Mouse (Mus musculus): ENCODE data around the gene Zbed6. TPM values are rescaled to one million over a fixed set of nuclear protein-coding genes. Genes with fewer than 3 reads are reported as not detected.
A peak's percentile ranks its signal among the peaks of the same experiment; 100 is the strongest.

Zbed6 gene
- polyA plus RNA-seq, 1 experiment, result 2.2 TPM

DNA sequence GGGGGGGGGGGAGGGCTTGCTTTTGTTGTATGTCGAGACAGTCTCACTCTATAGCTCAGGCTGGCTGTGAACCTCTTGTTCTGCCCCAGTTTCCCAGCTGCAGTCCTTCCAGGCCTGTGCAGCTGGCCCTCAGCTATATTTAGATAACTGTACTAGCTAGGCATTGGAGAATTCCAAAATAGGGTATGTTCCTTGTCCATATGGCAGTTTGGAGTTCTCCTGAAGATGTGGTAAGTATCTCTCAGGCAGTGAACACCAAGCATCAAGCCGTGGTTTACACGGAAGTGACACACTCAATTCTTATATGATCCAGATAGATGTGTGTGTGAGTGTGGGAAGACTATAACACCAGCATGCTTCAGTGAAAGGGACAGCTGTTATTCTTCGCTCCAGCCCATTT lies 2.7 kb upstream of the Zbed6 start:
- peaks cover 8% of the 10 kb centered on the region; the same call in 1 of the 2 replicates for H3K4me1 ChIP-seq (ENCODE audit: control insufficient read depth, insufficient read depth, low read length)
- TF ChIP-seq POLR2A (IDR thresholded peaks at IDR 0.05; ENCODE audit: low read depth, low read length) (no peak), CTCF (conservative IDR thresholded peaks at IDR 0.05; ENCODE audit: insufficient read depth, insufficient read length, low read depth, low read length) (no peak)
- no peaks in the 10 kb centered on the region for H3K36me3 ChIP-seq (ENCODE audit: control insufficient read depth, insufficient read depth, low read length)
- DNase-seq, result no peak
- H3K27ac ChIP-seq (ENCODE audit: insufficient read depth, low read depth, low read length), result no peak overlapping the region
- WGBS, result 79% methylated on average over 4 of the region's 4 CpGs
- H3K4me3 ChIP-seq (ENCODE audit: insufficient read depth, low read depth, low read length), result no peak overlapping the region
- H3K27me3 ChIP-seq (replicated peaks; ENCODE audit: control insufficient read depth, insufficient read depth, low read length), result no peaks in the 10 kb centered on the region

DNA sequence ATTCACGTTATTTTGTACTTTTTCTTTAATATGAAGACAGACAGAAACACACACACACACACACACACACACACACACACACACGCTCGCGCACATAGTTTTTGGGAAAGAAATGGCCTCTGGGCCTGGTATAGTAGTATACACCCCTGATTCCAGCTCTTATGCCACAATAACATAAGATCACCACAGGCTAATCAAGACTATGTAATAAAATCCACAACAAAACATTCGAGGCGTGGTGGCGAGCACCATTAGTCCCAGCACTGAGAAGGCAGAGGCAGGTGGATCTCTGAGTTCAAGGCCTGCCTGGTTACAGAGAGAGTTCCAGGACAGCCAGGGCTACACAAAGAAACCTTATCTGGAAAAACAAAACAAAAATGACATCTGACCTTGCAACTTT lies 2.3 kb upstream of the Zbed6 start:
- Histone ChIP-seq H3K36me3 (ENCODE audit: control insufficient read depth, insufficient read depth, low read length) (no peaks in the 10 kb centered on the region), H3K27me3 (replicated peaks; ENCODE audit: control insufficient read depth, insufficient read depth, low read length) (no peaks in the 10 kb centered on the region), H3K4me3 (ENCODE audit: insufficient read depth, low read depth, low read length) (no peak overlapping the region), H3K4me1 (ENCODE audit: control insufficient read depth, insufficient read depth, low read length) (peaks cover 9% of the 10 kb centered on the region; the same call in 1 of the 2 replicates), H3K27ac (ENCODE audit: insufficient read depth, low read depth, low read length) (no peak overlapping the region)
- no peak for DNase-seq
- 93% methylated on average over 7 of the region's 7 CpGs for WGBS
- no peak for TF ChIP-seq POLR2A (IDR thresholded peaks at IDR 0.05; ENCODE audit: low read depth, low read length)
- TF ChIP-seq CTCF (conservative IDR thresholded peaks at IDR 0.05; ENCODE audit: insufficient read depth, insufficient read length, low read depth, low read length), result no peak

- WGBS, result 1% methylated on average over 26 of the region's 26 CpGs
- peaks cover 3% of the 10 kb centered on the region; the same call in 1 of the 2 replicates for H3K36me3 ChIP-seq (ENCODE audit: control insufficient read depth, insufficient read depth, low read length)
- DNase-seq, result peak; percentile 98
- no peaks in the 10 kb centered on the region for H3K27me3 ChIP-seq (replicated peaks; ENCODE audit: control insufficient read depth, insufficient read depth, low read length)
- H3K4me3 ChIP-seq (ENCODE audit: insufficient read depth, low read depth, low read length), result peak within 1 kb of the TSS; percentile 91
- H3K27ac ChIP-seq (ENCODE audit: insufficient read depth, low read depth, low read length), result peak within 1 kb of the TSS; percentile 93
- no peak for TF ChIP-seq CTCF (conservative IDR thresholded peaks at IDR 0.05; ENCODE audit: insufficient read depth, insufficient read length, low read depth, low read length)
- TF ChIP-seq POLR2A (IDR thresholded peaks at IDR 0.05; ENCODE audit: low read depth, low read length), result peak; percentile 61
- peaks cover 19% of the 10 kb centered on the region; the same call in 1 of the 2 replicates for H3K4me1 ChIP-seq (ENCODE audit: control insufficient read depth, insufficient read depth, low read length)
These were observed 683 bp upstream of the Zbed6 start, which contains the start of gene Gm38394 for GRCm38 (mm10) chr1:133661203-133661933. Gene Gm38394 (minus strand): TSS chr1:133661318.

DNA sequence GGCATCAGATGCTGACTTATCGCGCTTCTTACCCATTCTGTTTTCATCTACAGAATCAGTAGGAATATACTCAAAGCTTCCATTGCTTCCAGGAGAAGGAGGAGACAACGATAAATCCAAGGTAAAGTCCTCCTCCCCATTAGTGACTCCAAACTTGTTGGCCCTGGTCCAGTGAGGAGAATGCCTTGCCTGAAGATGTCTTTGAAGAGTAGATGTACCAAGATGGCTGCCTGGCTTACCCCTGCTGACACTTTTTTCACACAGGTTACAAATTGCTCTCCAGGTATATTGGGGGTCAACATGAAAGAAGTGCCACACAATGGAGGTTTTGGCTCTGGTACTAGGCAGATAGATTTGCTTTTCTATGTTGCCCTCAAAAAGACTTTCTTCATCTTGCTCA lies 1.8 kb downstream of the Zbed6 start:
- H3K27me3 ChIP-seq (replicated peaks; ENCODE audit: control insufficient read depth, insufficient read depth, low read length), result no peaks in the 10 kb centered on the region
- 73% methylated on average over 3 of the region's 3 CpGs for WGBS
- peak; percentile 14 for DNase-seq
- H3K4me3 ChIP-seq (ENCODE audit: insufficient read depth, low read depth, low read length), result no peak overlapping the region
- TF ChIP-seq CTCF (conservative IDR thresholded peaks at IDR 0.05; ENCODE audit: insufficient read depth, insufficient read length, low read depth, low read length) (no peak), POLR2A (IDR thresholded peaks at IDR 0.05; ENCODE audit: low read depth, low read length) (no peak)
- H3K4me1 ChIP-seq (ENCODE audit: control insufficient read depth, insufficient read depth, low read length), result peaks cover 19% of the 10 kb centered on the region; the same call in 1 of the 2 replicates
- no peak overlapping the region for H3K27ac ChIP-seq (ENCODE audit: insufficient read depth, low read depth, low read length)
- peaks cover 3% of the 10 kb centered on the region; the same call in 1 of the 2 replicates for H3K36me3 ChIP-seq (ENCODE audit: control insufficient read depth, insufficient read depth, low read length)

- Histone ChIP-seq H3K27me3 (replicated peaks; ENCODE audit: control insufficient read depth, insufficient read depth, low read length) (no peaks in the 10 kb centered on the region), H3K4me3 (ENCODE audit: insufficient read depth, low read depth, low read length) (no peak overlapping the region), H3K4me1 (ENCODE audit: control insufficient read depth, insufficient read depth, low read length) (peaks cover 19% of the 10 kb centered on the region; the same call in 1 of the 2 replicates), H3K36me3 (ENCODE audit: control insufficient read depth, insufficient read depth, low read length) (peaks cover 3% of the 10 kb centered on the region; the same call in 1 of the 2 replicates), H3K27ac (ENCODE audit: insufficient read depth, low read depth, low read length) (no peak overlapping the region)
- 48% methylated on average over 5 of the region's 5 CpGs for WGBS
- no peak for DNase-seq
- TF ChIP-seq CTCF (conservative IDR thresholded peaks at IDR 0.05; ENCODE audit: insufficient read depth, insufficient read length, low read depth, low read length) (no peak), POLR2A (IDR thresholded peaks at IDR 0.05; ENCODE audit: low read depth, low read length) (no peak)
These were observed 3.9 kb downstream of the Zbed6 start for GRCm38 (mm10) chr1:133656811-133657210.

GRCm38 (mm10) chr1:133653033-133653432 lies 7.7 kb downstream of the Zbed6 start:
- 96% methylated on average over 1 of the region's 1 CpGs for WGBS
- no peak for DNase-seq
- no peak overlapping the region for H3K27ac ChIP-seq (ENCODE audit: insufficient read depth, low read depth, low read length)
- H3K27me3 ChIP-seq (replicated peaks; ENCODE audit: control insufficient read depth, insufficient read depth, low read length), result no peaks in the 10 kb centered on the region
- TF ChIP-seq CTCF (conservative IDR thresholded peaks at IDR 0.05; ENCODE audit: insufficient read depth, insufficient read length, low read depth, low read length), result no peak
- TF ChIP-seq POLR2A (IDR thresholded peaks at IDR 0.05; ENCODE audit: low read depth, low read length), result no peak
- H3K4me3 ChIP-seq (ENCODE audit: insufficient read depth, low read depth, low read length), result no peak overlapping the region
- peaks cover 3% of the 10 kb centered on the region for H3K36me3 ChIP-seq (ENCODE audit: control insufficient read depth, insufficient read depth, low read length)
- H3K4me1 ChIP-seq (ENCODE audit: control insufficient read depth, insufficient read depth, low read length), result peaks cover 9% of the 10 kb centered on the region; the same call in 1 of the 2 replicates

GRCm38 (mm10) chr1:133650288-133651055 lies 10.2 kb downstream of the Zbed6 start:
- Histone ChIP-seq H3K36me3 (ENCODE audit: control insufficient read depth, insufficient read depth, low read length) (no peaks in the 10 kb centered on the region; the same call in 1 of the 2 replicates), H3K27ac (ENCODE audit: insufficient read depth, low read depth, low read length) (no peak overlapping the region), H3K4me3 (ENCODE audit: insufficient read depth, low read depth, low read length) (no peak overlapping the region), H3K27me3 (replicated peaks; ENCODE audit: control insufficient read depth, insufficient read depth, low read length) (no peaks in the 10 kb centered on the region), H3K4me1 (ENCODE audit: control insufficient read depth, insufficient read depth, low read length) (no peaks in the 10 kb centered on the region; the same call in 1 of the 2 replicates)
- WGBS, result 92% methylated on average over 7 of the region's 7 CpGs
- DNase-seq, result no peak
- no peak for TF ChIP-seq CTCF (conservative IDR thresholded peaks at IDR 0.05; ENCODE audit: insufficient read depth, insufficient read length, low read depth, low read length)
- no peak for TF ChIP-seq POLR2A (IDR thresholded peaks at IDR 0.05; ENCODE audit: low read depth, low read length)

Measured in kidney, adult 2 months (tissue).